Mouse (Mus musculus): ENCODE results near the gene Ccdc122.

- no peak for TF ChIP-seq FOSL1 (IDR thresholded peaks at IDR 0.05; ENCODE audit: insufficient read depth, low read length, poor library complexity, severe bottlenecking)
- no peak for TF ChIP-seq CTCF (IDR thresholded peaks at IDR 0.05; ENCODE audit: control insufficient read depth, insufficient read depth, insufficient read length)
- no peak for TF ChIP-seq USF1 (IDR thresholded peaks at IDR 0.05; ENCODE audit: low read depth)
Observed at GRCm38 (mm10) chr14:77156911-77157504, 120.4 kb downstream of the Ccdc122 start.

Data from C2C12 (cell line).